Mouse (Mus musculus): ENCODE results near the gene Vmn2r41. TPM values are rescaled to one million over a fixed set of nuclear protein-coding genes. Genes with fewer than 3 reads are reported as not detected.
"Not testable (repeated sequence)": the region's sequence is repeated elsewhere in the genome, so short reads cannot be mapped to it uniquely, and the experiment has no call there.

Vmn2r41 gene
- not detected for polyA plus RNA-seq (2017; shearing (Covaris generic))

- ATAC-seq, result not testable (repeated sequence)
These were observed at the start of gene Vmn2r41 for GRCm38 (mm10) chr7:8161554-8161953. Gene Vmn2r41, minus strand, starts transcription at chr7:8161654.

- not testable (repeated sequence) for ATAC-seq
These were observed 38.8 kb upstream of the Vmn2r41 start, which contains the start of gene Vmn2r42 for GRCm38 (mm10) chr7:8200220-8200619. Gene Vmn2r42, minus strand, starts transcription at chr7:8200320.

GRCm38 (mm10) chr7:8092871-8093270 is 68.6 kb downstream of the Vmn2r41 start:
- not testable (repeated sequence) for ATAC-seq

Other genes with a start within 250 kb of the Vmn2r41 start
- gene Vmn2r42, start 38.7 kb upstream of the Vmn2r41 start, polyA plus RNA-seq (2017; shearing (Covaris generic)), result not detected
- gene Vmn2r43, start 98.9 kb upstream of the Vmn2r41 start, polyA plus RNA-seq (2017; shearing (Covaris generic)), result not detected
- not detected for gene Vmn2r44, start 221.7 kb upstream of the Vmn2r41 start, polyA plus RNA-seq (2017; shearing (Covaris generic))